Mouse (Mus musculus) cerebellum, adult 2 months (tissue): ENCODE results near the gene Trmt13. TPM values are rescaled to one million over a fixed set of nuclear protein-coding genes. Genes with fewer than 3 reads are reported as not detected.
"Not testable (repeated sequence)": the region's sequence is repeated elsewhere in the genome, so short reads cannot be mapped to it uniquely, and the experiment has no call there.

Experiments used
- DNase-seq, 2 experiments: peaks; one replicate each; pipeline ENCODE4 v3.0.0; 2021
- H3K27ac ChIP-seq: fragments of 200-500 bp; 2 replicates; pipeline ENCODE4 v1.5.1; 2012; ENCODE audit warnings: low read length, control low read depth, inconsistent platforms; ENCODE audit not compliant: insufficient read depth
- H3K27me3 ChIP-seq: fragments of 200-500 bp; 2 replicates; pipeline ENCODE4 v1.6.1; 2012; ENCODE audit warnings: inconsistent platforms, mild to moderate bottlenecking, low read length, moderate library complexity; ENCODE audit not compliant: control insufficient read depth, insufficient read depth
- H3K4me1 ChIP-seq: fragments of 200-500 bp; 2 replicates; pipeline ENCODE4 v1.6.1; 2011; ENCODE audit warnings: low read length; ENCODE audit not compliant: control insufficient read depth, insufficient read depth
- H3K4me3 ChIP-seq: fragments of 200-500 bp; replicated peaks from 2 replicates; pipeline ENCODE3; 2011; ENCODE audit warnings: mild to moderate bottlenecking, low read depth, low read length, control low read depth; ENCODE audit not compliant: insufficient read depth
- CTCF ChIP-seq: fragments of 200-500 bp; IDR thresholded peaks from 2 replicates; pipeline ENCODE4 v1.5.1; 2011; ENCODE audit warnings: low read depth, mild to moderate bottlenecking, control low read depth, low read length, moderate library complexity, borderline replicate concordance; ENCODE audit not compliant: insufficient read depth
- POLR2A ChIP-seq: fragments of 200-500 bp; IDR thresholded peaks from 2 replicates; pipeline ENCODE4 v1.6.1; 2011; ENCODE audit warnings: low read length, control low read depth, borderline replicate concordance; ENCODE audit not compliant: insufficient read depth
- WGBS: fragments of 180-500 bp; shearing (Covaris S2); methylation state at CpG from one replicate; pipeline ENCODE4 v1.1.7; 2018; 5-methylcytosine and 5-hydroxymethylcytosine counted together
- polyA plus RNA-seq: library from polyadenylated mRNA; depleted of rRNA; stranded (reverse); fragments of >200 nt; gene quantifications from 2 replicates; pipeline ENCODE4 v1.2.3, GENCODE M21; 2012; rRNA removed

The Trmt13 gene
- 20.6 and 22.9 TPM in 2 replicates for polyA plus RNA-seq

GRCm38 (mm10) chr3:116614295-116614892, at the start of gene Trmt13:
TSS of gene Trmt13 (minus strand) at chr3:116614587.
- Histone ChIP-seq H3K4me3 (no peak within 1 kb of the TSS), H3K27me3 (no peaks in the 10 kb centered on the region), H3K4me1 (no peaks in the 10 kb centered on the region), H3K27ac (peak within 1 kb of the TSS; percentile 48; the same call in 1 of the 2 replicates)
- peak in 1 of 2 experiments; percentile 23 for DNase-seq
- TF ChIP-seq CTCF (no peak), POLR2A (no peak)
- WGBS, result 83% methylated on average over 10 of the region's 10 CpGs

GRCm38 (mm10) chr3:116662463-116662863, 48.1 kb upstream of the Trmt13 start, which contains the start of gene Mfsd14a:
TSS of gene Mfsd14a (minus strand) at chr3:116662677.
- under 1% methylated on average over 39 of the region's 39 CpGs for WGBS
- TF ChIP-seq CTCF (no peak), POLR2A (peak; percentile 87)
- peak within 1 kb of the TSS; percentile 25 for H3K27ac ChIP-seq
- peaks cover 11% of the 10 kb centered on the region for H3K4me1 ChIP-seq
- no peaks in the 10 kb centered on the region for H3K27me3 ChIP-seq
- H3K4me3 ChIP-seq, result peak within 1 kb of the TSS; percentile 64
- DNase-seq, result peak; percentile 98 to 99

- under 1% methylated on average over 64 of the region's 68 CpGs for WGBS
- Histone ChIP-seq H3K4me3 (peak overlapping the region; percentile 64), H3K4me1 (peaks cover 11% of the 10 kb centered on the region), H3K27ac (peak overlapping the region; percentile 25), H3K27me3 (no peaks in the 10 kb centered on the region)
- DNase-seq, result no peak
- TF ChIP-seq CTCF, result no peak
- no peak for TF ChIP-seq POLR2A
Measured at GRCm38 (mm10) chr3:116661870-116662414, 47.6 kb upstream of the Trmt13 start.

GRCm38 (mm10) chr3:116661288-116661869, 47.0 kb upstream of the Trmt13 start:
- H3K4me3 ChIP-seq, result peak overlapping the region; percentile 64
- H3K4me1 ChIP-seq, result peaks cover 11% of the 10 kb centered on the region
- DNase-seq, result no peak
- peak overlapping the region; percentile 25 for H3K27ac ChIP-seq
- no peak for TF ChIP-seq CTCF
- TF ChIP-seq POLR2A, result no peak
- WGBS, result 1% methylated on average over 16 of the region's 16 CpGs
- no peaks in the 10 kb centered on the region for H3K27me3 ChIP-seq

- Histone ChIP-seq H3K27me3 (no peaks in the 10 kb centered on the region), H3K4me3 (no peak overlapping the region), H3K27ac (no peak overlapping the region), H3K4me1 (peaks cover 11% of the 10 kb centered on the region)
- no peak for DNase-seq
- 78% methylated on average over 13 of the region's 13 CpGs for WGBS
- TF ChIP-seq CTCF (no peak), POLR2A (no peak)
Measured at GRCm38 (mm10) chr3:116659856-116660430, 45.6 kb upstream of the Trmt13 start.

GRCm38 (mm10) chr3:116658928-116659565, 44.7 kb upstream of the Trmt13 start:
- Histone ChIP-seq H3K4me3 (no peak overlapping the region), H3K27me3 (no peaks in the 10 kb centered on the region), H3K27ac (no peak overlapping the region), H3K4me1 (peaks cover 11% of the 10 kb centered on the region)
- WGBS, result 80% methylated on average over 15 of the region's 15 CpGs
- DNase-seq, result no peak
- TF ChIP-seq CTCF (no peak), POLR2A (no peak)

GRCm38 (mm10) chr3:116656184-116656965, 42.0 kb upstream of the Trmt13 start:
- no peak overlapping the region for H3K4me3 ChIP-seq
- H3K27me3 ChIP-seq, result no peaks in the 10 kb centered on the region
- WGBS, result 62% methylated on average over 7 of the region's 7 CpGs
- no peak for TF ChIP-seq POLR2A
- TF ChIP-seq CTCF, result no peak
- no peak overlapping the region for H3K27ac ChIP-seq
- peaks cover 14% of the 10 kb centered on the region for H3K4me1 ChIP-seq
- no peak for DNase-seq

GRCm38 (mm10) chr3:116654051-116654450, 39.7 kb upstream of the Trmt13 start:
- not testable (repeated sequence) for H3K27ac ChIP-seq, H3K4me1 ChIP-seq, H3K27me3 ChIP-seq, DNase-seq, H3K4me3 ChIP-seq
- WGBS, result 94% methylated on average over 11 of the region's 11 CpGs
